Mouse (Mus musculus): ENCODE results near the gene Nr5a2.

The Nr5a2 gene

DNA sequence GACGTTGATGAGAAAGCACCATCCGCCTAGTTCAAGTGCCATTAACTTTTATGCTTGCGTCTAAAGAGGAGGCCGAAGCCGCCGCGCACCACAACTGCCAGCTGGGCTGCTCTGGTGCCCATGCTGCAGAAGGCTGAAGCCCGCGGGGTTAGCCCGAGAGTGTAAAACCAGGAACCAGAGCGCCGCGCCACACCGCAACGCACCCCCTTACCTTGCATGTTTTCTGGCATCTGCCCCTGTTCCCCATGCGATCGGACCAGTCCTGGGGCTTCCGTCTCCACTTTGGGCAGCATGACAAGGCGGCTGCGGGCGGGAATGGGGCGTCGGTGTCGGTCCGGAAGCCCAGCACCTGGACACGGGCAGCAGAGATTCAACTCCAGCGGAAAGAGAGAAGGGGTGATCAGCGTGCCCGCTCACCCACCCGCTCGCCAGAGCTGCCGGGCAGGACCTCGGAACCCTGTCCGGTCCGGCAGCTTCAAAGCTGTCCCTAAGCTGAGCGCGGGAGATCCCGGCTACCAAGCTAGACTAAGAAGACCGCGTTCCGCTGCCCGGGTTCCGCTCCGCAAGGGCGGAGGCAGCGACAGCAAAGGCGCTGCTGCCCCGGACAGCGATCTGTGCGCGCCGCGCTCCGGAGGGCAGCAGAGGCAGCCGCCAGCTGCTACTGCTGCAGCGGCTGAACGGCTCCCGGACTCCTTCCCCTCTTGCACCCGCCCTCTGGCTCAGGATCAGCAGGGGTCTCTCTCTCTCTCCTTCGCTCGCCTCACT is 11.6 kb downstream of the Nr5a2 start:
- DNase-seq = no peak

DNA sequence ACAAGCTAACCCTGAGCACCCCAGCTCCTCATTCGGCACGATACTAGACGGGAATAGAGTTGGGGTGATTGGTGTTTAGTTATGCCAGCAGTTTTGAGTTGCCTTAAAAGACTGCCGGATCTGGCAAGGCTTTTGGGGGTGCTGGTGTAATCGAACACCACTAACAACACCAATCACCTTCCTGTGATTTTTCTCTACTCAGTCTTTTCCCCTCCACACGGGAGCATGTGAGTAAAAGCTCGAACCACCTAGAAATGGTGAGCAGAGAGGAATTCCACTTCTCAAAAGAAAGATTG is 12.2 kb downstream of the Nr5a2 start:
- DNase-seq = no peak

DNA sequence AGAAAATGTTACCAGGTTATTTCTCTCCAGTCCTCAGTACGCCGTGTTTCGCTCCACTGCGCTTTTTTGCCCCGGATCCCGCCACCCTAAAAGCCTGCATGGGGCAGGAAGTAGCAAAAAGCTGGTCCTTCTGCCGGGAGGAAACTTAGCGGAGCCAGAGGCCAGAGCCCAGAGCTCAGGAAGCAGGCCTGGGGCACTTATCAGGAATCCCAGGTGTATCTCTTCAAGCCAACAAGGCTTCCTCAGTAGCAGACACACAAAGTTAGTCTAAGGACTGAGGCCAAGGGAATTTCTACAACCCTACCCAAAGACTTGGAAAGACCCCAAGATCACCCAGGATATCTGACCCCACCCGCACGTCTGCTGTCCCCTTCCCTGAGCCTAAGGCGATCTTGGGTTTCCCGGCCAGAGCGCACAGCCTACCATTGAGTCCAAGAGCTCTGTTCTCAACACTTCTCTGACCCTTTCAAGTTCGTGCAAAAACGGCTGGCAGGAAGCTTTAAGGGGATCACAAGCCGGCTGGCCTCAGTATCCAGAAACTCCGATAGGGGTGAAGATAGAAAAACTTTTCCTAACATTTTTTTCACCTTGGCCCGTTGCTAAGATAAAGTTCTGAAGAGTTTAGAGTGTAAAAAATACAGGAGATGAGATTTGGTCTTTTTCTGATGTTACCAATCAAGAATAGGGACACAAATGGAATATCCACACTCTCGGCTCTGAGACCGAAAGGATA is 12.7 kb downstream of the Nr5a2 start:
- no peak for DNase-seq

DNA sequence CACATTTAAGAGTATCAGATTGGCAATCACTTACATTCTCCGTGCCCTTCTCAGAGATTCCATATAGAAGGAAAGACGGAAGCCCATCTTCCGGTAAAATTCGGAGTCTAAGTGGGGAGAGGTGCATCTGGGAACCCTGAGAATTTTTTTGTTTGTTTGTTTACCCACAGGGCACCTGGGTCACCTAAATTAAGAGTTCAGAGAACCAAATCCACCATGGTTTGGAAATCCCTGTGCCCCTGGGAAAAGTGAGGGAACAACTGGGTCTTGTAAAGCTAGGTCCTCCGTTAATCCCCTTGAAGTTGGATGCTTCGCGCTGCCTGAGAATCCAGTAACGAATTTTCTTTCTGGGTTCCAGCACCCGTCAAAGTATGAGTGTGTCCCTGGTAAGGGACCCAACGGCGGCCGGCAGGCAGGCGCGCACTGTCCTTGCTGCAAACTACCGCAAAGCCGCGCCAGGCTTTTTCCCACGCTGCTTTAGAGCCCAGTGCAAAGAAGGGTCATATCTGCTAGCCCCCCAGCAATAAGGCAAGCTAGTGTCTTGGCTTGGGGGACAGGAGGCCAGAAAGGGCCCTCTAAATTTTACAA is 13.3 kb downstream of the Nr5a2 start:
- DNase-seq = no peak

DNA sequence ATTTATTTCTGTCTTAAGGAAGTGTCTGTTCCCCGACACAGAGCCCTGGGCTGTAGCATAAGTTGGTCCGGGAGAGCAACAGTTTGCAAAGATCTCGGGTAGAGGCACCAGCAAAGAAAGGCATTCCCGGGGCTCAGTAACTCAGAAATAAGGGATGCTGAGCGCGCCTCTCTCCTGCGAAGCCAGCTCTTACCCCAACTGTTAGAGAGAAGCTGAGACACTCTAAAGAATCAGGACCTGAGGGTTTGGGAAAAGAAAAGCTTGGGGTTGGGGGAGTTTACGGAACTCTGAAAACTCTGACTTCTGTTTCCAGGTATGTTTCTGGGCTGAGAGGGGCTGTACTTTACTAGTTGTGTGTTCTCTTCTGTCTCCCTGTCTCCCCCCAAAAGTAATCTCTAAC is 13.8 kb downstream of the Nr5a2 start:
- DNase-seq = no peak

DNA sequence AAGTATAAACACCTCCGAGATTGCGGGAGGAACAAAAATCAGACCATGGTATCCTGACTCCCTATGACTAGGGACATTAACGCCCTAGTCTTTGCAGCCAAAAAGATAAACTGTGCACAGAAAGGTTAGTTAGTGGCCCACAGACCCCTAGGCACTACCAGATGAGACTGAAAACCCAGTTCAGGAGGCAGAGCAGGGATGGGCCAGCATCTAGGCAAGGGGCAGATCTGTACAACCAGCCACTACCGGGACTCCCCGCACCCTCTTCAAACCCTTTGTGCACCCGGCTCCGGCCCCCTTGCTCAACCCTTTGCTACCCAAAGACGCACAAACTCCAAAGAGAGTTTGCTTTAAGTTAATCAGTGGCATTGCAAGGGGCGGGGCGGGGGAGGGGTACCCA is 14.4 kb downstream of the Nr5a2 start:
- DNase-seq = no peak

DNA sequence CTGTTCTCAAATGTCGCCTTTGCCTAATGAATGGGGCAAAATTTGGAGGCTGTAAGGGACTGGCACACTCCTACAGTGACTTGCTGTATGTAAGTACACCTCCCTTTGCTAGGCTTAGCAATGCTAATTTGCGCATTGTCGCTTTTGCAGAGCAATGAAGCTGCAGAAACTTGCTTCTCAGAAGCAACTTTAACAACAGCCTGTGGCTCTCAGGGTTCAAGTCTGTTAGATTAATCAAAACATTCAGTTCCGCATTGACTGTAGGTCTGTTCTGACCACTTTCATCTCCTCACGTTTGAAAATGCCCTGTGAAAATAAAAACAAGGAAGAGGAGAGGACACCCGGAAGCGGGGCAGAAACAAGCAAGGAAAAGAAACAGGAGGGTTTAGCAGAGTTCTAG is 14.8 kb downstream of the Nr5a2 start:
- no peak for DNase-seq

DNA sequence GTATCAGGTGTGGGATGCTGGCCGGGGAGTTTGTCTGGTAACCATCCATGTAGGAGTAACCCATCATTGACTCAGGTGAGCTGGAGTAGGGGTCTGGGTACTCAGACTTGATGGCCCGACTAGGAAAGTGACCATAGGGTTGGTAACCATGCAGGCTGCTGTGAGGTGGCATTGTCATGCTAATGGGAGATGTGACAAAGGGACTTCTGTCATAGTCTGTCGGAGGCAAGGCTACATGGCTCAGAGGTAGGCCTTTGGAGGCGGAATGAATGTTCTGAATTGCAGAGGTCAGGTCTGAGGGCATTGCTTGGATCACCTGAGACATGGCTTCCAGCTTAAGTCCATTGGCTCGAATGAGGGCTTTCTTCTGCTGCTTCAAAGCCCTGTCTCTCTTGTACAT is 19.6 kb downstream of the Nr5a2 start:
- DNase-seq = no peak

DNA sequence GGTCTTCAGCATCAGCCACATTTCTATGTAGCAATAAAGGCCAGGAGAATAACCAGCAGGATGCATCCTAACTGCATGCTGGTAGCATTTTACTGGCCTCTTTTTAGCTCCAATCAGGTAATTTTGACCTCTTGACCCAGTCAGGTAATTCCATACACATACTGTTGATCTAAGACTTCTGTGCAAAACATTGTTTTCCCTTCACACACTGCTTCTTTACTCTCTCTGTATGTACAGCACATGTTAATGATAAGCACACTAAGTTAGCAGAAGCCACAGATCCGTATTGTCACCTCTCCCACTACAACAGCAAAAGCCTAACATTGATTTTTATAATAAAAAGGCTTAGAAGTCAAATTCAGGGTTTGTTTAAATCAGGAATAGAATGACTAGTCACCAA is 21.0 kb downstream of the Nr5a2 start:
- no peak for DNase-seq

DNA sequence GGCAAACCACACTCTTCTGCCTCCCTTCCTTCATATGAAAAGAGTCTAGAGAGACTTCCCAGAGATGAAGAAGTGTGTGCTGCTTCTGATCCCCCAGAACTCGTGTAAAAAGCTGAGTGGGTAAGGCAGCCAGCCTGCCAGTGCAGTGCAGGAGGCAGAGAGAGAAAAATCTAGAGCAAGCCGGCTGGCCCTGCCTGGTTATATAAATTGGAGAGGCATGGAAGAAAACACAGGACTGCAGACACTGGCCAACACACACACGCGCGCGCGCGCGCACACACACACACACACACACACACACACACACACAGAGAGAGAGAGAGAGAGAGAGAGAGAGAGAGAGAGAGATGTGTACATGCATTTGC is 24.3 kb downstream of the Nr5a2 start:
- no peak for DNase-seq

DNA sequence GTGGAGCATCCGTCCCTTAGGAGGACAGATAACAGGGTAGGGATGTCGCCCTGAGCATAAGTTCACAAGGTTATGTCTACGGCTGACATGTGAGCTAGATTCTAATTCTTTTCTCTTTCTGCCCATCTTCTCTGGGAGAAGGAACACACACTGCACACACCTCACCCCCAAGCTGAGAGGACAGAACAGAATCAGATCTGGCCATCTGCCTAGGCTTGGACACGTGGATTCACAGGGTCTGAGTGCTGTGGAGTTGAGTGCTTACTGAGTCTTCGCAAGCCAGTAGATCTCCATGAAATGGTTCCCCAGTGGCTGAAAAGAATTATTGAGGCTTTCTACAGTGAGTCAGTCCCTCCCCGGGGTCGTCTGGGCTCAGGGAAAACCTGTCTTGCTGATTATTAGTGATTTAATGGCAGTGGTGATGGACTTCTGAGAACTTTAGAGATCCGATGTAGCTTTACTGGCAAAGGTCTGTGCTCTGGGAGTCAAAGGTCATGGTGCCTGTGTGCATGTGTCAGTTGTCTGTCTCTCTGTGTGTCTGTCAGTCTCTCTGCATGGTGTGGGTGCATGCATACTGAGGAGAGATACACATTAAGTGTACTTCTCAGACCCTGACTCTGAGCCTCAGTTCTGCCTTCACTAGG is 24.8 kb downstream of the Nr5a2 start:
- no peak for DNase-seq

DNA sequence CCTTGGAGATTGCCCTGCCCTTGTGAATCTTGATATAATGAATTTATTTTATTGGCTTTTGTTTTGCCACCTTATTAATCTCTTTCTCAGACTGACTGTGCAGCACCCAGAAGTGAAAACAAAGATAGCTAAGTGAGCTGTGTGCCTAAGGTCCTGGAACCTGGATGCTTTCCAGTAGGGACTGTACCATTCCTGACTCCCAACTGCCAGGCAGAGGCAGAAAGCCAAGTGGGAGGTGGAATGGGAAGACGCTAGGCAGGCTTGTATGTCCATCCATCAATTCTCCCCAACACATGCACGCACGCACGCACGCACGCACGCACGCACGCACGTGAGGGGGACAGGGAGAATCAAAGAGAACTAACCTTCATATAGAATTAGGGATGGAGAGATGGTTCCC is 26.2 kb downstream of the Nr5a2 start:
- no peak for DNase-seq

DNA sequence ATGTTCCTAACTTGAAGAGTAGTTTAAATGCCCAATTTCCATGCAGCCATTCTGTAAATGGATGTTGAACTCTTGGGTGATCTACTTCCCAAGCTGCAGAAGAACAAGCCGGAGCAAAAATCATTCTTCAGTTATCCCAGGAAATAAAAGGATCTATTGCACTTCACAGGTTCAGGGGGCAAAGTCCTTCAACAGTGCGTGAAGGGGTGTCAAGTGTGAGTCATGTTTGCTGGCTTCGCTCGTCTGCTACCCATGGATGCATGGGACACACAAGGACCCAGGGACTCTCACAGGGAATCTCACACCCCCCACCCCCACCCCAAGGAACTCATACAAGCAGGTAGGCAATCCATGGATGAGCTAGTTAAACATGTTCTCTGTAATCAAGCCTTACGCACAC is 29.2 kb downstream of the Nr5a2 start:
- no peak for DNase-seq

DNA sequence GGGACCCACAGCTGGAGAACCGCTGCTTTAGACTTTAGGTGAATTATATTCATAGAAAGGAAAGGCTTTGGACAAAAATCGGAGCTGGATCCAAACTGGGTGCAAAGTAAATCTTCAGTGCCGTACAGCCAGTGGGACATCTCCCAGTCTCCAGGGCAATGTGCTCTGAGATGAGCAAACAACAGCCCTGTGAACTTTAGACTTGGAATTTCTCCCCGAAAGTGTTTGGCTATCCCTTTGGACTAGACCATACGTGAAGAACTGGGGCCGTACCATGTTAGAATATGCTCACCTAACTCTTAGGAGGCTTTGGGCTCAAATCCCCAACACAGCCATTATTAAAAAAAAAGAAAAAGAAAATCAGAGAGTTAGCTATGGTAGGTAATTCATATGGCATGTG is 30.5 kb downstream of the Nr5a2 start:
- no peak for DNase-seq

DNA sequence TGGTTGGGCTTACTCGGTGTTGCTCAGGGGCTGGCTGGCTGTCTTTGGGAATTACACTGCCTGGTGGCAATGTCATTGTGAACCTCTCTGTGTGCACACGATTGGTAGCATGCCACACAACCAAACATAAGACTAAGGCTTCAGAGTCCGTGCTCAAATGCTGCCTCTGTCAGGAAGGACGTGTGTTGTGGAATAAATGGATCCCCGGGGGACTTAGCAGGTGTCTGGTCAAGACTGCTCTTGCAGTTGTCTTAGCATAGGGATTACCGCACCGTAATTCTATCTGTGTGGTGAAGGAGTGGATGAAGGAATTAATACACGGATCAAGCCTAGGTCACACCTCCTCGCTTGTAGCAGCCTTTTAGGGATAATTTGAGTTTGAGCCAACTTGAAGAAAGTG is 32.8 kb downstream of the Nr5a2 start:
- DNase-seq = no peak

DNA sequence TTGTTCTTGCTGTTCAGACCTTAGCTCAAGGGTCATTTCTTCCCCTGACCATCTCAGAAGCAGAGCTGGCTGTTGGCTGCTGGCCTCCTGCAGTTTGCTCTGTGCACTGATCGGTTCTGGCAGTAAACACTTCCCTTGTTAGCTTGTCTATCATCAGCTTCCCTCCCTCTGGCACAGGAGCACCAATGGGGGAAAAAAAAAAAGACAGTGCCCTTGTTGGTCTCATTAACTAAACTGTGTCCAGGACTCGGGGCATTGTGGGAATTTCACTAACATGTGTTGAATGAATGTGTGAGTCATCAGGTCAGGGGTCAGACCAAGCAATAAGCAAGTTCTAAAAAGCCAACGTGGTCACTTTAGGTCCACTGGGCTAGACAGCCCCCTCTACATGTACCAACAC is 34.2 kb downstream of the Nr5a2 start:
- no peak for DNase-seq

DNA sequence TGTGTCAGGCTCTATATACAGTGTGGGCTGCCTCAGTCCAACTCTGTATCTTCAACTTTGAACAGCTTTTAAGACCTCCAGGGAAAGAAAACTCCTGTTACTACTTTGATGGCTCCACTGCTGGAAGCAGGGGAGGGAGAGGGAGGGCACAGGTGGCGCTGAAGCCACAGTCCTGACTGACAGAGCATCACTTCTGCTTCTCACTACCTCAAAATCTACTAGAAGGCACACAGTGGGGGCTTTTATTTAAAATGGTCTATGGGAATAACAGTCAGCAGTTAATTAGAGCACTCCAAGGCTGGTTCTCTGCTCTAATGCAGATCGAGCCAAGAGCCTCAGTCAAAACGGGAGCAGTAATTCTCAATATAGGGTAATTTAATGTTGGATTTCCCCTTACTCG is 40.2 kb downstream of the Nr5a2 start:
- no peak for DNase-seq

DNA sequence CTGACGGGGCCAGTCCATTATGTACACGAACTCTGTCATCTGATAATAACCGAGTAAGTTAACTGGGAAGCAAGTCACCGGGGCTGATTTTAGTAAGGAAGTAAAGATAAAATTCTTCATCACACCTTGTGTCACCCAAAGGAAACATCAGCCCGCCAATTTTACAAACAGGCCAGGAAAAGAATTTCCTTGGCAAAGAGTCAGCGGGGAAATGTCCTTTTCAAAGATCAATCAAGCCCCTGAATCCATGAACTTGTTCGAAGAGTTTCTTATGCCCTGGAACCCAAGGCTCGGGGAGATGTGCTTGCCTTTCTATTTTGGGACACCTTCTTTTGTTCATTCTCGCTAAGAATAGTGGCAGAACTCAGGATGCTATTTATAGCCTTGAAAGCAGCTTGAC is 41.5 kb downstream of the Nr5a2 start:
- no peak for DNase-seq

DNA sequence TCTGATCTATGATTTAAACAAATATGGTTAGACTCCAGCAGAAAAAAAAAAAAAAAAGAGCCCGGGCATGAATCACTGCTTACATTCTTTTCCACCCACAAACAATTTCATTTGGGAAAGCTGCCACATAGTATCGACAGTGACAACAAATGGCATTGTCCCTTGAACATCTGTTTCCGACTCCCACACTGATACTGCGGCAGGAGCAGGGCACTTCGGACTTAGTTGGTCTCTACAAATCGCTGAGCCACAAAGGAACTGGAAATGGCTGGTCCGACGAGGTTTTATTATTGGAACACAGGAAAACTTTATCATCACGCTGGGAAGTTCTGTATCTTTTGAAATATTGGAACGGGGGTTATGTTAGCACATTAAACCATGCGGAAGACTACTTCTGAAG is 44.8 kb downstream of the Nr5a2 start:
- DNase-seq = peak; percentile 33

DNA sequence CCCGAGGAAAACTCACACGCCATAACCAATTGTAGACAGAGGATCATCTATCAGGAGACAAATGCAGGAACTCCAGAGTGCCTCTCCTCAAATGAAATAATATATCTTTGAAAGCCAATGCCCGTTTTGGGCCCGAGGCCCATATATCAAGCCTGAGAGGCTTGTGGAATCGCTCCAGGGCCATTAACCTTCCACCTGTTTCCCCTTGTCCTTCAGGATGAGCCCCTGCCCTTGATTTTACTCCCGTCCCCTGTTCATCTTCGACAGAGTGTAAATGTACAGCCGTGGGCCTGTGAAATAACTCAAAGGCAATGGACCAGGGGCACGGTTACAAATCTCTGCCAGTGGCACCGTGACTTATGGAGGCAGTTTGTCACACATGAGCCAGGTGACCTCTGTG is 48.3 kb downstream of the Nr5a2 start:
- DNase-seq = no peak

DNA sequence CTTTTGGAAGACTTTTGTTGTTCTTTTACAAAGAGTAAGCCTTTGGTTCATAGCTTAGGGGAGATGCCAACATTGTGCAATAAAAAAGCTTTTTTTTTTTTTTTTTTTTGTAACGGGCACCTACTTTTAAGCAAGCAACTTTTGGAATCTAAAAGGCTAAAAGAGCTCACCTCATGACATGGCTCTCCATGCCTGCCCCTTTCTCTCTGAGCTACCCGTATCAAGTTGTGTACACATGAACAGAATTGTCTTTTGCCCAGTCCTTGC is 48.7 kb downstream of the Nr5a2 start:
- DNase-seq = no peak

DNA sequence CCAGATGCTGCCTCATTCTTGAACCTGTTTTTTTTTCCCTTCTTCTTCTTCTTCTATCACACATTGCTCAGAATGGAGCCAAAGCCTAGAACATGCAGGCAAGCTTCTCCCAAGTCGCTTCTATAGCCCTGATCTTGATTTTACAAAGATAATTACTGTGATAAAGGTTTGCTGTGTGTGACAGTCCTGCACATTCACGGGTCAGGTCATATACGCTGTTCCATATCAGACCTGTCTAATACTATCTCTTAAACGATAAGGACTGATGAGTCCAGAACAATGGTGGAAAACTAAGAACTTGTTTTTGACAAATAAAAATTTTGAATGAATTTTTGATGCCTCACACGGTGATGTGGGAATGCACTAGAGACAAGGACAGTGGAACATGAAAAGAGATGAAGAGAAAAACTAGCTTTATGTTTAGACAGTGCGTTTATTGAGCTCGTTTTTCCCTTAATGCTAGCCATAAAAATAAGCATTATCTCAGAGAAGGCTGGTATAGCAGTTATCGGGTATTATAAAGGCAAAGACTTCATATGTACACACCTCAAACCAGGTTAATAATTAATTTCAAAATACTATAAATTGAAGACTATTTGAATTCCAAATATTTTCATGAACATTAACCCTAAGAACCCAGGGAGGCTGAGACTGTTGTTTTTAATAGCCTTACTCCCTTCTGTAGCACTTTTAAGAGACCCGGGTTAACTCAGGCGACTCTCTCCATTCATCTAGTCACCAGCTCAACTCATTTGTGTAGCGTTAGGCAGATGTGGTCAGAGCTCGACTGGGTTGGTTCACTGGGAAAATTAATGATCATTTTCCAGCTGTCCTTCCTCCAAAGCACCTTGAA is 49.3 kb downstream of the Nr5a2 start:
- no peak for DNase-seq

DNA sequence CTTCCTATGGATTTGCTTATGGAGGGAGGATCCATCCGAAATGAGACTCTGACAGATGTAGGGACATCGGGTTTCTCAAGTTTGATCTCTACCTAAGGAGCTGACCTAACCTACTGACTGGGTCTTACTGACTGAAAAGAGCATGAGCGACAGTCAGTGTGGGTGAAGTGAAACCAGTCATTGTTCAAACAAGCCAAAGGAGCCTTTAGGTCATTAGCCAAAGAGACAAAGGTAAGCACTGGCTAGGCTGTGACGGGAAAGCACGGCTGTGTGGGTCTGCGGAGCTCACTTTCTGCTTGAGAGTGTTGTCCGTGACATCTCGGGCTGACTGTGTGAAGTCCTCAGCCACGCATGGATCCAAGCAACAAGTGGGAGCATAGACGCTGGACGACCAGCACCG is 50.1 kb downstream of the Nr5a2 start:
- DNase-seq = no peak

Data from layer of hippocampus, adult 9-11 months (tissue).